Mouse (Mus musculus) embryonic facial prominence, embryonic 13.5 days (tissue): ENCODE data around the gene Gm20890. TPM values are rescaled to one million over a fixed set of nuclear protein-coding genes. Genes with fewer than 3 reads are reported as not detected.
"Not testable (repeated sequence)": the region's sequence is repeated elsewhere in the genome, so short reads cannot be mapped to it uniquely, and the experiment has no call there.

Experiments
- ATAC-seq: fragments of 200-750 bp; cut with Nextera tagmentation; 2 replicates; pipeline ENCODE4 v1.8.0; 2017; ENCODE audit warnings: low read depth; ENCODE audit not compliant: insufficient number of reproducible peaks, insufficient read depth, low FRiP score, low TSS enrichment
- H3K27ac ChIP-seq: fragments of 300-500 bp; sonication (generic); 2 replicates; pipeline ENCODE4 v1.5.1; 2015; ENCODE audit warnings: moderate library complexity, mild to moderate bottlenecking, inconsistent platforms
- H3K27me3 ChIP-seq: fragments of 300-500 bp; sonication (generic); 2 replicates; pipeline ENCODE4 v1.6.1; 2015; ENCODE audit warnings: mild to moderate bottlenecking, inconsistent platforms
- H3K36me3 ChIP-seq: fragments of 300-500 bp; sonication (generic); 2 replicates; pipeline ENCODE4 v1.6.1; 2015; ENCODE audit warnings: mild to moderate bottlenecking, inconsistent platforms
- H3K4me1 ChIP-seq: fragments of 300-500 bp; sonication (generic); 2 replicates; pipeline ENCODE4 v1.6.1; 2015; ENCODE audit warnings: inconsistent platforms
- H3K4me2 ChIP-seq: fragments of 300-500 bp; sonication (generic); 2 replicates; pipeline ENCODE4 v1.6.1; 2015; ENCODE audit warnings: moderate library complexity, mild to moderate bottlenecking, inconsistent platforms
- H3K4me3 ChIP-seq: fragments of 300-500 bp; sonication (generic); 2 replicates; pipeline ENCODE4 v1.5.1; 2015; ENCODE audit warnings: mild to moderate bottlenecking, inconsistent platforms
- H3K9ac ChIP-seq: fragments of 300-500 bp; sonication (generic); 2 replicates; pipeline ENCODE4 v1.6.1; 2015; ENCODE audit warnings: mild to moderate bottlenecking, inconsistent platforms
- H3K9me3 ChIP-seq: fragments of 300-500 bp; sonication (generic); 2 replicates; pipeline ENCODE4 v1.6.1; 2016; ENCODE audit warnings: inconsistent platforms
- WGBS: fragments of 180-500 bp; shearing (Covaris S2); methylation state at CpG from one replicate; pipeline ENCODE4 v1.1.7; 2015; ENCODE audit warnings: mixed read lengths; 5-methylcytosine and 5-hydroxymethylcytosine counted together
- polyA plus RNA-seq: library from polyadenylated mRNA; unstranded; fragments of >200 nt; fragmentation: Nextera tagmentation; extraction: Ambion mirVana; gene quantifications from 2 replicates; pipeline ENCODE4 v1.2.1, GENCODE M21; 2015

Gm20890 gene
- not detected in 2 replicates for polyA plus RNA-seq

- H3K27ac ChIP-seq, ATAC-seq, H3K9ac ChIP-seq, H3K27me3 ChIP-seq, H3K9me3 ChIP-seq, H3K4me2 ChIP-seq, H3K36me3 ChIP-seq, H3K4me1 ChIP-seq, H3K4me3 ChIP-seq: not testable (repeated sequence)
- no CpG with 5 or more reads among the region's 5 CpGs for WGBS
Observed at GRCm38 (mm10) chrY:26776699-26777098, at the start of gene Gm20890. Gene Gm20890 (minus strand): TSS chrY:26776799.
